Mouse (Mus musculus) T-helper 1 cell (primary cell): ENCODE measurements around the gene Olfr631.
"Not testable (repeated sequence)": the region's sequence is repeated elsewhere in the genome, so short reads cannot be mapped to it uniquely, and the experiment has no call there.

ENCODE experiments used
- in situ Hi-C: fragments of 300-600 bp; cut with MboI, MseI; formaldehyde crosslinking; loops from one replicate; pipeline ENCODE4 v1.15.1; 2025; ENCODE audit warnings: high pct_unique_total_duplicates

The Olfr631 gene

GRCm38 (mm10) chr7:103928525-103928924, at the start of gene Olfr631:
TSS of gene Olfr631 (plus strand) at chr7:103928825.
- in situ Hi-C loops: no loop called here

- in situ Hi-C loops: no loop called here
Measured at GRCm38 (mm10) chr7:103886152-103886551, 42.5 kb upstream of the Olfr631 start, which contains the start of gene Olfr66. TSS of gene Olfr66 (minus strand) at chr7:103886252.

GRCm38 (mm10) chr7:103894385-103894784, 34.2 kb upstream of the Olfr631 start, which contains the start of gene Olfr64:
TSS of gene Olfr64 (minus strand) at chr7:103894485.
- in situ Hi-C loops: no loop called here

DNA sequence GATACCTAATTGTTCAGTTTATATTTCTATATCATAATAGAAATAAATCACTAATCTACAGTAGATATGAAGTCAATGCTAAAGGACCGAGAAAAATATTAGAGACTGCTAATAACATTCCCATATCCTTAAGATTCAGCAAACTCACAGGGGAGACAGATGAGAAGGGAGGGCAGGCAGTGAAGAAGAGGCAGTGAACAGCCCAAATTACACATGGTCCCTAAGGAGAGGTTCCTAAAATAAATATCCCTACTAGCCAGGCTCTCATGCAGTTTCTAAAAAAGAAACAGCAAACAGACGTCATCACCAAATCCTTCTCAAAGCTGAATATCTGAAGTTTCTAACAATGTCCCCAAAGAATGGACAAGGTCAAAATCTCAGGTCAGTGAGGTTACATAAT, 25.4 kb upstream of the Olfr631 start, which contains the start of gene Olfr65:
TSS of gene Olfr65 (plus strand) at position 301 of the 400 bp plus-strand sequence.
- in situ Hi-C loops: no loop called here

DNA sequence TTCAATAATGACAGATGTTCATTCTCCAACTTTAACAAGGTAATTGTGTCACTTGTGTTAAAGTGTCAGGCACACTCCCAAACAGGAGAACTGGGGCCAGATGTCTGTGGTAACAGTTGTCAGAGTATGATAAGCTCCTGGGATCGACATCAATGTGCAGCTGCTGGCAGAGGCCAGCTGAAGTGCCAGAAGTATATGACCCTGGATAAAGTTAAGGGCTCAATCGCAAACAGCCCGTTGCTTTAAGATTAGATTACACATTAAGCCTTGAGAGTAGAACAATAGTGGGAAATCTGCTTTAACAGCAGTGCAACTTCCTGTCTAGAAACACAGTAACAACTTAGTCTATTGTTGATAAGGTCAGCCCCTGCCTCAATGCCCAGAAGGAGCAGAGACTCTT, 18.6 kb upstream of the Olfr631 start:
- in situ Hi-C loops: no loop called here

GRCm38 (mm10) chr7:103912969-103913511, 15.6 kb upstream of the Olfr631 start:
- in situ Hi-C loops: no loop called here

DNA sequence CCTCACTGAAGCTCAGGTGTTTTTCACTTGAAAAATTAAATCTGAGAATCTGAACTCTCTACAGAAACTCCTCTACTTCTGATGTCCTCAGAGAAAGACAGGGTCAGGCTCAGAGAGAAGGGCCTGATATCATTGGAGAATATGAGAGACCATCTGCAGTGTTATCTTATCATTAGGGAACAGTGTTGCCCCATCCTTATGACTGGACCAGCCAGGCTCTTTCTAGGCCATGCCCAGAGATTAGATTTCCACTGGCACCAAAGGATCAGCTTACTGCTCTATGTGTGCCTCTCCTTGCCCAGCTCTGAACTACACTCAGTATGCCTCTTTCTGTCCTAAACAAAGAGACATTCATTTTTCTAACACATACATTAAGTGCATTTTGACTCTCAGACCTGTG, 13.3 kb upstream of the Olfr631 start:
- in situ Hi-C loops: no loop called here

DNA sequence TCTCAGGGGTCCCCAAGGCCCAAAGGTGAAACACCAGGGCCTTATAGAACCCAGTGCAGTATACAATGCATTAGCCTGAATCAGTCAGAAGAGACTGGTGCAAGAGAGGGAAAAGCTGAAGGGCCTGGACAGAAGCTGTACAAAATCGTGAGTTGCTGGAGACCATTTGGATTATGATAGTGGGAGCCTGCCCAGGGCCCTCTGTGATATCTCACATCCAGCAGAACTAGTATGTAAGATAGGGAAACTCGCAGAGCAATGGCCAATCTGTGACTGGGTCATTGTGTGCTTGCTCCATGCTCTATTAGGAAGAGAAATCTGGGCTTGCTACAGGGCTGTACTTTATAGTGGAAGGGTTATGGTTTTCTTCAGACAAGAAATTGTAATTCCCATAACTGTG, 5.6 kb downstream of the Olfr631 start, which contains the start of gene Olfr632:
TSS of gene Olfr632 (plus strand) at position 84 of the 400 bp plus-strand sequence.
- in situ Hi-C loops: no loop called here

DNA sequence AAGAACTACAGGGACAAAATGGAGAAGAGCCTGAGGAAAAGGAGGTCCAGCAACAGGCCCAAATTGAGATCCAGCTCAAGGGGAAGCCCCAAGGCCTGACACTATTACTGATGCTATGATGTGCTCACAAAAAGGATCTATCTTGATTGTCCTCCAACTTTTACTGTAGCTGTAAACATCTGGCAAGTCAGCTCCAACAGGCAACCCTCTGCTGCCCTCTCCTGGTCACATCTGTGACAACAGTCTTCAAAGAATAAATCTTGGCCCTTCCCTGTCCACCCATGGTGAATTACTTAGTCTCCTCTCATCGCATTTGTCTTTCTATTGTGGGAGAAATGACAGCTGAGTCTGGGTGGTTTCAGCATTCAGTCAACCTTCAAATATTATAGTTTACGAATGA, 14.1 kb downstream of the Olfr631 start:
- in situ Hi-C loops: loop anchor here (10.0 kb wide), 1 partner anchor 228 kb away; the partner anchor contains the start of gene Olfr243

DNA sequence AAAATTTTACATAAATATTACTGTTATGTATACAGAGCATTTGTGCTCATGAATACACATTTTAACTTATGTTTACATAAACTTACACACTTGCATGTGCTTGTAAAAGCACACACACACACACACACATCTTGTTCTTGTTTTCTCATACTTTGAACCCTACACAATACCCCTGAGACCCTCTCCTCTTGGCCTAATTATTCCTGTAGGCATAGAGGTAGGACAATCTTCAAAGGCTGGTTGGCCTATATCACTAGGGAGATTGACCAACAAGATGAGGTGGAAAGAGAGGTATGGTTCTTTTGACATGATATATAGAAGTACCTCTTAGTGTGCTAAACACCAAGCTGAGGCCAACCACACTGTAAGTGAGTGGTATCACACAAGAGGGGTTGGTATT, 15.5 kb downstream of the Olfr631 start, which contains the start of gene Olfr633:
TSS of gene Olfr633 (plus strand) at position 301 of the 400 bp plus-strand sequence.
- in situ Hi-C loops: loop anchor here (10.0 kb wide), 1 partner anchor 229 kb away; the partner anchor contains the start of gene Olfr243

GRCm38 (mm10) chr7:103966873-103967272, 38.2 kb downstream of the Olfr631 start:
- in situ Hi-C loops: not testable (repeated sequence)

- in situ Hi-C loops: no loop called here
Measured at GRCm38 (mm10) chr7:103970852-103971251, 42.2 kb downstream of the Olfr631 start, which contains the start of gene Olfr635. TSS of gene Olfr635 (plus strand) at chr7:103971152.

DNA sequence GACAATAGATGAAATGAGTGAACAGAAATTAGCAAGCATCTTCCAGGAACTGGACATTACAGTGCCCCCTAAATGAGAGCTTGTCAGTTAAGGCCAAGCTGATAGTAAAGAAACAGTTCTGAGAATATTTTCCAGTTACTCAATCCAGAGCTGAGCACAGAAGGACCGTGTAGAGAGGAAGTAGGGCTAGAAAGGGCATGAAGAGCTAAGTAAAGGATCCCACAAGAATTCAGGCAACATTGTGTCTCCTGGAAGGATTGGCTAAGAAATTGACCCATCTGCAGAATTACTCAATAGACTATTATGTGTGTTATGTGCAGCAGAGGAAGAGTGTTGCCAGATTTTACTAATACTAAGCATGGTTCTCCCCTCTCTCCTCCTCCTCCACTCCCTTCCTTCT, 43.2 kb downstream of the Olfr631 start:
- in situ Hi-C loops: no loop called here
